Mouse (Mus musculus): ENCODE measurements at regions not wholly inside any gene's neighbourhood (a gene's known extent, or its start where the extent isn't known, plus 50 kb on each side); places are given as distances from the start of the nearest gene placed in this dataset.

DNA sequence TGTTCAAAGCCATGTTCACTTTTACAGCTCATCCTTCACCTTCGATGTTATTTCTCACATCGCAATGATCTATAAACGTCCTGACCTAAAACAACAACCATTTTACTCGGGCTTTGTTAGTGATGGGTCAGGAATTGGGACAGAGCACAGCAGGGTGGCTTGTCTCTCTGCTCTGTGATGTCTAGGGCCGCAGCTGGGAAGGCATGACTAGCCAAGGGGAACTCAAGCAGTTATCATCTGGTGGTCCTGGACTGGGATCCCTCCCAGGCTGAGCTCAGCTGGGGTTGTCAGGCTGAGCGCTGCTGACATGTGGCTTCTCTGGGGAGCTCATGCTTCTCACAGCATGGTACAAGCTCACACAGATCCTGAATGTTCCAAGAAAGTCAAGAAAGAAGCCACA, 372.8 kb upstream of the Nrp1 start:
- TF ChIP-seq CTCF (IDR thresholded peaks at IDR 0.05; ENCODE audit: borderline replicate concordance, extremely low read depth, insufficient read depth, insufficient read length): no peak
- no peak for TF ChIP-seq POLR2A (IDR thresholded peaks at IDR 0.05; ENCODE audit: borderline replicate concordance, extremely low read depth, insufficient read depth, insufficient read length, poor library complexity, severe bottlenecking)

All from brain, embryonic 14.5 days (tissue).